Mouse (Mus musculus) left cerebral cortex, postnatal 14 days (tissue): ENCODE measurements at regions not wholly inside any gene's neighbourhood (a gene's known extent, or its start where the extent isn't known, plus 50 kb on each side); places are given as distances from the start of the nearest gene placed in this dataset.
A peak's percentile ranks its signal among the peaks of the same experiment; 100 is the strongest.

Experiments
- DNase-seq, 2 experiments: peaks; one replicate each; pipeline ENCODE4 v3.0.0; 2021 to 2022; ENCODE audit warnings: low spot score in 2 of 2, mixed read lengths in 1 of 2
- intact Hi-C: fragments of 180-260 bp; cut with DNase I; formaldehyde crosslinking; loops from one replicate; pipeline ENCODE4 v1.15.1; 2025

- DNase-seq = no peak
- intact Hi-C loops = no loop called here
Observed at GRCm38 (mm10) chr5:144621967-144622366, 76.3 kb downstream of the Nptx2 start.

GRCm38 (mm10) chr5:144623358-144623757 lies 77.7 kb downstream of the Nptx2 start:
- intact Hi-C loops = no loop called here
- peak; percentile 71 to 74 for DNase-seq

GRCm38 (mm10) chr5:144632295-144632694 lies 86.6 kb downstream of the Nptx2 start:
- DNase-seq = no peak
- intact Hi-C loops = loop anchor here (10.0 kb wide), 1 partner anchor 167 kb away; no protein-coding TSS in a partner anchor

- DNase-seq = peak in 1 of 2 experiments; percentile 39
- intact Hi-C loops = loop anchor here (10.0 kb wide), 1 partner anchor 174 kb away; no protein-coding TSS in a partner anchor
Observed at GRCm38 (mm10) chr5:144638631-144639030, 92.9 kb downstream of the Nptx2 start.

GRCm38 (mm10) chr5:144639639-144640038 lies 93.9 kb downstream of the Nptx2 start:
- DNase-seq = no peak
- intact Hi-C loops = loop anchor here (5.0 to 10.0 kb wide), 2 partner anchors 92 to 175 kb away; partner anchors contain the start of gene Nptx2

- DNase-seq = no peak
- intact Hi-C loops = loop anchor here (5.0 kb wide), 1 partner anchor 95 kb away; the partner anchor contains the start of gene Nptx2
Observed at GRCm38 (mm10) chr5:144642766-144643165, 97.1 kb downstream of the Nptx2 start.

GRCm38 (mm10) chr5:144643438-144643837 lies 97.7 kb downstream of the Nptx2 start:
- intact Hi-C loops = loop anchor here (5.0 kb wide), 1 partner anchor 96 kb away; the partner anchor contains the start of gene Nptx2
- DNase-seq = no peak

- intact Hi-C loops = loop anchor here (5.0 kb wide), 1 partner anchor 47 kb away; no protein-coding TSS in a partner anchor
- DNase-seq = no peak
Observed at GRCm38 (mm10) chr5:144645367-144645766, 99.7 kb downstream of the Nptx2 start.

GRCm38 (mm10) chr5:144647311-144648104 lies 101.8 kb downstream of the Nptx2 start:
- intact Hi-C loops = loop anchor here (5.0 kb wide), 1 partner anchor 45 kb away; no protein-coding TSS in a partner anchor
- DNase-seq = peak; percentile 49 to 52

- intact Hi-C loops = no loop called here
- DNase-seq = no peak
Observed at GRCm38 (mm10) chr5:144652231-144652630, 106.5 kb downstream of the Nptx2 start.

GRCm38 (mm10) chr5:144662031-144662430 lies 99.6 kb downstream of the Tmem130 start:
- intact Hi-C loops = loop anchor here (5.0 kb wide), 1 partner anchor 45 kb away; no protein-coding TSS in a partner anchor
- DNase-seq = no peak

- intact Hi-C loops = loop anchor here (5.0 kb wide), 1 partner anchor 43 kb away; no protein-coding TSS in a partner anchor
- DNase-seq = no peak
Observed at GRCm38 (mm10) chr5:144663981-144664380, 97.6 kb downstream of the Tmem130 start.

GRCm38 (mm10) chr5:144664571-144665295 lies 96.9 kb downstream of the Tmem130 start:
- intact Hi-C loops = loop anchor here (5.0 kb wide), 1 partner anchor 43 kb away; no protein-coding TSS in a partner anchor

GRCm38 (mm10) chr5:144668060-144668459 lies 93.6 kb downstream of the Tmem130 start:
- intact Hi-C loops = no loop called here
- peak in 1 of 2 experiments; percentile 11 for DNase-seq

More at GRCm38 (mm10) chr5:144664571-144665295, 96.9 kb downstream of the Tmem130 start:
- DNase-seq = no peak

GRCm38 (mm10) chr5:144678815-144679750 lies 82.5 kb downstream of the Tmem130 start:
- intact Hi-C loops = no loop called here
- DNase-seq = no peak

GRCm38 (mm10) chr5:144684184-144684583 lies 77.4 kb downstream of the Tmem130 start:
- DNase-seq = no peak
- intact Hi-C loops = no loop called here
